Mouse (Mus musculus): ENCODE measurements at regions not wholly inside any gene's neighbourhood (a gene's known extent, or its start where the extent isn't known, plus 50 kb on each side); places are given as distances from the start of the nearest gene placed in this dataset.
"Not testable (repeated sequence)": the region's sequence is repeated elsewhere in the genome, so short reads cannot be mapped to it uniquely, and the experiment has no call there.

DNA sequence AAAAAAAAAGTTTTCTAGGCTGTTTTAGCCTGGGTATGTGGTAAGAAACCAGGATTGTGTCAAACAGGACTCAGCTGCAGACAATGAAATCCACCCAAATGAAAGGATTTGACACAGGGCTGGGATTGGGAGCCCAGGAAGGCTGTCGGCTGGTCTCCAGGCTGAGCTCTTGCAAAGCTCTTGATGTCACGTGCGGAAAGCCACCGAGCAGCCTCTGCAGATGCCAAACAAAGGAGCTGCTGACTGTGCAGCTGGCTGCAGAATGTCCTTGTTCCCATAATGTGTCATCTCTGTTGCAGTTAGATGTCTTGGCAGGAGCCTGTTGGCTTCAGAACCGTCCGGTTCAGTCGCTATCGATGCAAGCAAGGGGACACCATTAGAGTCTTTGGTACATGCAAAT is 56.1 kb downstream of the Bbs10 start:
- Histone ChIP-seq H3K9me3 (replicated peaks) (no peaks in the 10 kb centered on the region), H3K27me3 (no peaks in the 10 kb centered on the region), H3K4me2 (no peak overlapping the region), H3K9ac (no peak overlapping the region), H3K4me1 (replicated peaks) (no peaks in the 10 kb centered on the region), H3K36me3 (no peaks in the 10 kb centered on the region), H3K27ac (no peak overlapping the region), H3K4me3 (replicated peaks) (no peak overlapping the region)
- ATAC-seq (ENCODE audit: low read depth), result no peak
- WGBS (ENCODE audit: insufficient replicate concordance), result 62% methylated on average over 8 of the region's 8 CpGs
- DNase-seq, result no peak

DNA sequence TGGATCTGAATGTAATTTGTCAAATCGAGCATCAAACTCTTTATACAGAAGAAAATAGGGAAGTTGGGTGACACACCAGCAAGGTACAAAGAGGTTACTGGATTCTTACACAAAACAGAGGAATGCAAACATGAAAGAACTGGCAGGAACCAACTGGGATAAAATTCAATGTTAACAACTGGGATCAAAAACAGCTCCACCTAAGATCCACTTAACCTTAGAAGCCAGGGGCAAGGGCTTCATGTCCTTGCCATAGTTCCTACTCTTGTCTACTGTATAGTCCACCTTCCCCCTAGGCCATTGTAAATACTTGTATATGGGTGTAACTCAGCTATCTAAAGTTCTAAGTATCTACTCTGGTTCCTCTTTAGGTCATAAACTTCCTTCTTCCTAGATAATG is 59.9 kb downstream of the Bbs10 start:
- not testable (repeated sequence) for H3K4me3 ChIP-seq (replicated peaks); H3K27ac ChIP-seq; H3K4me1 ChIP-seq (replicated peaks); ATAC-seq (ENCODE audit: low read depth); H3K9ac ChIP-seq; H3K4me2 ChIP-seq; H3K36me3 ChIP-seq; H3K9me3 ChIP-seq (replicated peaks); H3K27me3 ChIP-seq; DNase-seq
- 63% methylated on average over 1 of the region's 1 CpGs for WGBS (ENCODE audit: insufficient replicate concordance)

DNA sequence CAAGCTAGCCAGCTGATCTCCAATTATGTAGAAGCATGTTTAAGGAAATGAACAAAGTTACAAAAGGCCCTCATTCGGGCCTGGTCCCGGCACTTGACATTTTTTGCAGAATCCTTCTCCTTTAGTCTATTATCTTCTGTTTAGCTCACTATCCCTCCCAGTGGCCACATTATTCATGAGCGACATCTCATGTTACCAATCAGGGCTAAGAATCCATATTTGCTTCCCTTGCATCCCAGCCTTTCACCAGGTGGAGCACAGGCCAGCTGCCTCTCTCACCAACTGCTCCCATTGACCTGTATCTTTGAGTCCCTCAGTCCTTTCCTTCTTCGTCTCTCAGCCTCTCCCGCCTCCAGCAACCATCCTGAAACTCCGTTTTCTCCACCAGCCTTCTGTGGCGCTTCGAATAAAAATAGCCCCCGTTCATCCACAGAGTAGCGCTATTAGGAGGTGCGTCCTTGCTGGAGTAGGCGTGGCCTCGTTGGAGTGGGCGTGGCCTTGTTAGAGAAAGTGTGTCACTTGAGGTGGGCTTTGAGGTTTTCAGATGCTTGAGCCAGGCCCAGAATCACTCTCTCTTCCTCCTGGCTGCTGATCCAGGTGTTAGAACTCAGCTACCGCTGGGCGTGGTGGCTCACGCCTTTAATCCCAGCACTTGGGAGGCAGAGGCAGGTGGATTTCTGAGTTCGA is 63.4 kb downstream of the Bbs10 start:
- WGBS (ENCODE audit: insufficient replicate concordance), result 79% methylated on average over 18 of the region's 18 CpGs
- Histone ChIP-seq H3K4me3 (replicated peaks) (no peak overlapping the region), H3K27me3 (no peaks in the 10 kb centered on the region), H3K9me3 (replicated peaks) (no peaks in the 10 kb centered on the region), H3K27ac (no peak overlapping the region), H3K4me1 (replicated peaks) (peaks cover 20% of the 10 kb centered on the region), H3K4me2 (no peak overlapping the region), H3K9ac (no peak overlapping the region), H3K36me3 (no peaks in the 10 kb centered on the region)
- no peak for DNase-seq
- no peak for ATAC-seq (ENCODE audit: low read depth)

DNA sequence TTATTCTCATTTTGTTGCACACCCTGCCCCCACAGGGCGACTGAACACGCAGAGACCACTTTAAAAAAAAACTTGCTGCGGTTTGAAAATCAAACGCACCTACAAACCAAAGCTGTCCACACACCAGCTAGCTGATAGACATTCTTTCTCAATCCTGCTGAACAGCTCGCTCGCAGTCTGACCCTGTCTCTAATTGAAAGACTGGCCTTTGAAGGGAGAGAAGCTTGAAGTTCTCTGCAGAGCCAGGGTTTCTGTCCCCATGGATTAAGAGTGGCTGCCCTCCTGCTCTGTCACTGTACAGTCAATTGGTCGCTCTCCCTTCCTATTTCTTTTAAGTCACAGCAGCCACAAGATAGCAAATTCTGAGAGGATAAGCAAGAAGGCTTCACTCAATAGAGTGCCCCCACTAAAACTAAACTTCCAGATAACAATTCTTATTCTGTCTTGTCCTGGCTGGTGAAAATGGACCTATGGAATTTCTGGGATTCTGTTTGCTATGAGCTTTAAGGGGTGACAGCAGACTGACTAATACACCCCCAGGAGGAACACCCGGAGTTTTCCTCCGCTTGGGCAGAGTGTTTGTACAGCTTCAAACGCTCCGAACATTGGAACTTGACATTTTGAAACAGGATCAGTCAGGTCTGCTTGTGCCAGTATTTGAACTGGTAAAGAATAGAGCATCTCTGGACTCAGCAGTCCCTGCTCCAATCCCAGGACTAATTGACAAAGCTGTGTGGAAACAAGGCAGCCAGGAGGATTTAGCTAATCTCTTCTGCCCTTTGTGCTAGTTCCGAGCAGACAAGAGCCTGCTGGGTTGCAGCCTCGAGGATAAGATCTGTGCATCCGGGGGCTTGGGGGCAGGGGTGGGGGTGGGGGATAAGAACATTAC is 65.5 kb downstream of the Bbs10 start:
- H3K36me3 ChIP-seq, result no peaks in the 10 kb centered on the region
- H3K27ac ChIP-seq, result no peak overlapping the region
- DNase-seq, result no peak
- peaks cover 20% of the 10 kb centered on the region for H3K4me1 ChIP-seq (replicated peaks)
- ATAC-seq (ENCODE audit: low read depth), result no peak
- 39% methylated on average over 14 of the region's 14 CpGs for whole genome bisulfite sequencing (ENCODE audit: insufficient replicate concordance)
- H3K4me3 ChIP-seq (replicated peaks), result no peak overlapping the region
- H3K9ac ChIP-seq, result no peak overlapping the region
- H3K27me3 ChIP-seq, result no peaks in the 10 kb centered on the region
- H3K4me2 ChIP-seq, result no peak overlapping the region
- H3K9me3 ChIP-seq (replicated peaks), result no peaks in the 10 kb centered on the region

DNA sequence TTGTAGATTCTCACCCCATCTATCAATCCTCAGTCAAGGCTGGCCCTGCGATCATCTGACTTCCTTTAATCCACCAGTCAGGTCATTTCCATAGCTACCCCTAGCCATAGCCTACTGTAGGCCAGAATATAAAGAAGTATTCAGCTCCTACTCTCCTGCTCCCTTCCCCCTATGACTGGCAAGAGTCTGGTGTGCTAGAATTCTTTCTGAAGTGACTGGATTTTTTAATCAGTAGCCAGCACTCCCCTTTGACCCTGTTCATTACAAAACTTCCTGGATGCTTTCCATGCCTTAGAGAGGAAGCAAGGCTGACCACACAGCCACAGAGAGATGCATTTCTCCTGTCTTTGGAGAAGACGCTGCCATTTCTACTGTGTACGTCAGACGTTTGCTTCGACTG is 66.5 kb downstream of the Bbs10 start:
- WGBS (ENCODE audit: insufficient replicate concordance), result 14% methylated on average over 5 of the region's 5 CpGs
- no peak overlapping the region for H3K4me2 ChIP-seq
- no peaks in the 10 kb centered on the region for H3K36me3 ChIP-seq
- no peaks in the 10 kb centered on the region for H3K9me3 ChIP-seq (replicated peaks)
- H3K4me1 ChIP-seq (replicated peaks), result peaks cover 20% of the 10 kb centered on the region
- ATAC-seq (ENCODE audit: low read depth) (peak; percentile 57), DNase-seq (no peak)
- H3K9ac ChIP-seq, result no peak overlapping the region
- H3K27me3 ChIP-seq, result no peaks in the 10 kb centered on the region
- no peak overlapping the region for H3K4me3 ChIP-seq (replicated peaks)
- no peak overlapping the region for H3K27ac ChIP-seq

DNA sequence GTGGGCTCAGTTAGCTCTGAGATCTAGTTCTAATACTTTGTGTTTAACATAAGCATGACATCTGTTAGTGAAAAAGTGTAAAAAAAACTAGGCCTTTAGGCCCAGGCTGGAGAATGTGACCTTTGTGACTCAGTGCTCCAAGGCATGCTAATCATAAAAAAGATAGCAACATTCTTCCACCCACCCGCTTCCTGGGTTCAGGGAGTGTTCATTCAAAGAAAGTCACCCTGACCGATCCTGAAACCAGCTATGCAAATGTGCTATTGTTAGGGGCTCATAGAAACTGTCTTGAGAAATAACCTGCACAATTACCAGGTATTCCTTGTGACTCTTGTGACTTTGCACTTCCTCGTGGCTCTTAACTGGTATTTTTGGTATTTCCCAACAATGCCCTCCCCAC is 70.6 kb downstream of the Bbs10 start:
- H3K36me3 ChIP-seq; H3K27me3 ChIP-seq; H3K4me2 ChIP-seq; H3K27ac ChIP-seq; H3K9me3 ChIP-seq (replicated peaks); DNase-seq; H3K9ac ChIP-seq; H3K4me3 ChIP-seq (replicated peaks); ATAC-seq (ENCODE audit: low read depth): not testable (repeated sequence)
- WGBS (ENCODE audit: insufficient replicate concordance), result 58% methylated on average over 3 of the region's 3 CpGs
- H3K4me1 ChIP-seq (replicated peaks), result peaks cover 15% of the 10 kb centered on the region

DNA sequence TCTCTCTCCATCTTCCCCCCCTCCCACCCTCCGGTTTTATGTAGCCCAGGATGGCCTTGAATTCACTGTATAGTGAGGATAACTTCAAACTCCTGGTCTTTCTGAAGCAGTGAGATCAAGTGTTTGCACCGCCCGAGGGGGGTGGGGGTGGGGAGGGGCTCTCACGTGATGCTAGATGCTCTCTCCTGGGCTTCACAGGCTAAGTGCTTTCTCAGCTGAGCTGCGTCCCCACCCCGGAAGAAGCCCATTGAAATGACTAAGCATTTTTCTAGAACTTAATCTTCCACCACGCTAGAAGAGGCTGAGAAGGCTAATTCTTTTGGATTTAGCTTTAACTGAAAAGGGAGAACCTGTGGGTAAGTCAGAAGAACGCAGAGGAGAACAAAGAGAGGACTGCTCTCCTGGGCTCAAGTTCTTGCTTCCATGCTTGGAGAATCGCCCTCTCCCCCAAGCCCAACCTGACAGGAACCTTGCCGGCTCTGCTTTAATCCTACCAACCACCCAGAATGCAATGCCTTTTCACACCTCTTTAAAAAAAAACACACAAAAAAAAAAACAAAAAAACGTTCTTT is 79.7 kb downstream of the Bbs10 start:
- Histone ChIP-seq H3K27ac (no peak overlapping the region), H3K4me2 (peak overlapping the region; percentile 35; the same call in 1 of the 2 replicates), H3K9me3 (replicated peaks) (no peaks in the 10 kb centered on the region), H3K36me3 (no peaks in the 10 kb centered on the region), H3K4me3 (replicated peaks) (no peak overlapping the region), H3K9ac (no peak overlapping the region), H3K4me1 (replicated peaks) (peaks cover 10% of the 10 kb centered on the region), H3K27me3 (no peaks in the 10 kb centered on the region)
- peak; percentile 76; the same call in 1 of the 2 replicates for ATAC-seq (ENCODE audit: low read depth)
- 26% methylated on average over 11 of the region's 11 CpGs for WGBS (ENCODE audit: insufficient replicate concordance)
- DNase-seq, result peak; percentile 39

DNA sequence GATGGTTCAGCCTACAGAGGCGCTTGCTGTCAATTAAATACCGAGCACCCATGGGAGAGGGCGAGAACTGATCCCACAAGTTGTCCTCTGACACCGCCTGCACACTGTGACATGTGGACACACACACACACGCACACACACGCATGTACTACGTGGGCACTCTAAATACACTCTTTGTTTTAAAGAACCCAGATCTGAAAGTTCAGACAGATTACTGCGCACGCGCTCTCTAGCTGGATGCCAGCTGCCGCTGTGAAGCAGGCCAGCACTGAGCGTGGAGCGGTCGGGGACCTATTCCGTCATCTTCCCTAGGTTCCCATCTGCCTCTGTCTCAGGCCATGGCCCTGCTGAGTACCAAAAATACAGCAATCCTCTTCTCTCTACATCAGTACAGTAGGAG is 83.2 kb downstream of the Bbs10 start:
- Histone ChIP-seq H3K4me3 (replicated peaks) (no peak overlapping the region), H3K9ac (no peak overlapping the region), H3K27me3 (no peaks in the 10 kb centered on the region), H3K36me3 (no peaks in the 10 kb centered on the region), H3K9me3 (replicated peaks) (no peaks in the 10 kb centered on the region), H3K4me2 (no peak overlapping the region), H3K27ac (no peak overlapping the region), H3K4me1 (replicated peaks) (peaks cover 10% of the 10 kb centered on the region)
- WGBS (ENCODE audit: insufficient replicate concordance), result 72% methylated on average over 15 of the region's 15 CpGs
- no peak for ATAC-seq (ENCODE audit: low read depth)
- no peak for DNase-seq

DNA sequence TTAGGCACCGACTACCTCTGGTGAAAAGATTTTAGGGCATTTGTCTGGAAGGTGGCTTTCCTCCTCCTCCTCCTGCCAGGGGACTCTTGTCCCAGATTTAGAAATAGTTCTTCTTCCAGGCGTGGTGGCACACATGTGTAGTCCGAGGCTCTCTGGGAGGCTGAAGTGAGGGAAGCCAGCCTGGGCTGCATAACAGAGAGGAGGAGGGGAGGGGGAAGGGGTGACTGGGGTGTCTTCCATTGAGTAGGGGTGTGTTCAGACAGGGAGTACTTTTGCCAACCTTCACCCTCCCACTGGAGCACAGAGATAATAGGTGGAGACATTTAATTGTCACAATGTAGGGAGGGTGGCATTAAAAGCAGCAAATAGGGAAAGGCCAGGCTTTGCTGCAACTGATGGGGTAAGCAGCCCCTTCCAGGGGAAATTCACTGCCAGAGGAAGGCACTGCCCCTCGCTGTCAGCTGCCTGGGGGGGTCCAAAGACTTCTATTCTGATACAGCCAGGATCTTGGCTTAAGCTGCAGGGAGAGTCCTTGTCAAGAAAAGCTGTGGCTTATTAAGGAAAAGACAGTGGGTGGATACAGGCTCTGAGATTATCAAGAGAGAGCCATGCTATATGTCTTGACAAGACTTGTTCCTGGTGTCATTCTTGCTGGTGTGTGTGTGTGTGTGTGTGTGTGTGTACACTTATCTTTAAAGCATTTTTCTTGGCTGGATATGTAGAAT is 83.9 kb downstream of the Bbs10 start:
- 42% methylated on average over 4 of the region's 4 CpGs for WGBS (ENCODE audit: insufficient replicate concordance)
- Histone ChIP-seq H3K4me2 (no peak overlapping the region), H3K36me3 (no peaks in the 10 kb centered on the region), H3K9ac (no peak overlapping the region), H3K27ac (no peak overlapping the region), H3K27me3 (no peaks in the 10 kb centered on the region), H3K9me3 (replicated peaks) (no peaks in the 10 kb centered on the region), H3K4me1 (replicated peaks) (peaks cover 10% of the 10 kb centered on the region), H3K4me3 (replicated peaks) (no peak overlapping the region)
- ATAC-seq (ENCODE audit: low read depth) (no peak), DNase-seq (no peak)

DNA sequence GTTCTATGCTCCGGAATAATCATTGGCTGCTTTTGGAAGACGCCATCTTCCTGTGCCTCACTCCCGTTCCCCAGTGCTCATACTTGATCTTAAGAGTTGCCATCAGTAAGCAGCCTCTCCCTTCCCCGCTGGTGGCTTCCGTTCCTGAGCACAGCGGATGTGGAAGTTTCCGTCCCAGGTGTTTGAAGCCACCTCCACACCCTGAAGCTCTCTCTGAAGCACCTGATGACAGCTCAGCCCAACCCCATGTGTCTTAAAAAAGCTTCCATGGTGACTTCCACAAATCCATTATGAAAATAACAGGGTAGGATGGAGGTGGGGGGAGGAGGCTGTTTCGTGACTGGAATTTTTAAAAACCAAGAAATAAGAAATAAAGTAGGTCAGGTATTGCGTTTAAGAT is 87.1 kb downstream of the Bbs10 start:
- no peaks in the 10 kb centered on the region for H3K27me3 ChIP-seq
- ATAC-seq (ENCODE audit: low read depth) (no peak), DNase-seq (no peak)
- no peak overlapping the region for H3K4me2 ChIP-seq
- no peaks in the 10 kb centered on the region for H3K36me3 ChIP-seq
- no peak overlapping the region for H3K4me3 ChIP-seq (replicated peaks)
- no peak overlapping the region for H3K9ac ChIP-seq
- H3K4me1 ChIP-seq (replicated peaks), result 0 out of 2 replicates have a peak, but pooled peaks cover 4% of the 10 kb centered on the region
- WGBS (ENCODE audit: insufficient replicate concordance), result 67% methylated on average over 9 of the region's 9 CpGs
- H3K27ac ChIP-seq, result no peak overlapping the region
- no peaks in the 10 kb centered on the region for H3K9me3 ChIP-seq (replicated peaks)

DNA sequence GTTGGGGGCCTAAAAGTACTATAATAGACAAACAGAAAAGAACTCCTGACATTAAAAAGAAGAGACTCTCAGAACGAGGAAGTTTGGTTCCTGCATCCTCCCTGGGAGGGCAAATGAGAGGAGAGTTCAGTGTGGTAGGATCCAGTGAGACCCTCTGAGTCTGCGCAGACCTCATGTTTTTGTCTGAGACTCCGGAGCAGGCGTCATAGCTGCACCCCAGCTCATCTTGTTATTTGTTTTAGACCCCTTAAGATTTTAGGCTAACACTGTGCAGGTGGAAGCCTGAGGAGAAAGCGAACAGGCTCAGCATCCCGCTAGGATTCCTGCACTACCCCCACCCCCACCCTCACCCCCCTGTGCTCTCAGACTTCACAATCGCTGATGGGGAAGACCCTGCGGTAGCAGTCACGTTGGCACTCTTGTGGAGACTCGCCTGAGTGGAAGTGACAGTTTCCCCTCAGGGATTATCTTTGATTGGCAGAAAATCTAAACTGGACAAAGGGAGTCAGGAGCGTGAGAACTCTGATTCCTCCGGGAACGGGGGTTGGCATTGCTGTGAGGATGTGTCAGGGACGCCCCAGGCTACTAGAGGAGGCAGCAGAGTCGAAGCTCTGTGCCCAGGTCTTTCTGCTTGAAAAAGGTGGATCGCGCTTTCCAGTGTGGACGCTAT is 85.0 kb upstream of the Nap1l1 start:
- WGBS (ENCODE audit: insufficient replicate concordance), result 56% methylated on average over 18 of the region's 18 CpGs
- Histone ChIP-seq H3K4me2 (no peak overlapping the region), H3K27me3 (no peaks in the 10 kb centered on the region), H3K36me3 (no peaks in the 10 kb centered on the region), H3K4me1 (replicated peaks) (0 out of 2 replicates have a peak, but pooled peaks cover 4% of the 10 kb centered on the region), H3K9me3 (replicated peaks) (no peaks in the 10 kb centered on the region), H3K4me3 (replicated peaks) (no peak overlapping the region), H3K9ac (no peak overlapping the region), H3K27ac (no peak overlapping the region)
- DNase-seq, result no peak
- no peak for ATAC-seq (ENCODE audit: low read depth)

Measured in liver, embryonic 13.5 days (tissue).